Mouse (Mus musculus) heart, postnatal 14 days (tissue): ENCODE data around the gene Tead4. TPM values are rescaled to one million over a fixed set of nuclear protein-coding genes. Genes with fewer than 3 reads are reported as not detected.
"Not testable (repeated sequence)": the region's sequence is repeated elsewhere in the genome, so short reads cannot be mapped to it uniquely, and the experiment has no call there.

Experiments used
- DNase-seq, 2 experiments: peaks; one replicate each; pipeline ENCODE4 v3.0.0; 2021 to 2022
- intact Hi-C: fragments of 180-260 bp; cut with DNase I; formaldehyde crosslinking; loops from one replicate; pipeline ENCODE4 v1.15.1; 2025
- long read RNA-seq, 2 experiments: library from polyadenylated mRNA; stranded (forward); transcript quantifications; one replicate each; pipeline ENCODE4 v2.0.0; 2021
- total RNA-seq, 2 experiments: library from RNA; stranded (reverse); gene quantifications; 2 replicates each; pipeline ENCODE4 v1.2.3; 2021

The Tead4 gene
- total RNA-seq: 1 to 10 TPM; 4.6 to 5.0 TPM
- long read RNA-seq, experiment 1, partial matches to known transcripts: 1 of 2 reads
- long read RNA-seq, experiment 1, other reads (novel, unspliced or antisense): 0 of 2 reads
- long read RNA-seq, experiment 2, partial matches to known transcripts: 0 of 1 reads
- long read RNA-seq, experiment 2, other reads (novel, unspliced or antisense): 1 of 1 reads

- DNase-seq: peak; percentile 78
- intact Hi-C loops: loop anchor here (5.0 kb wide), 1 partner anchor 33 kb away; no protein-coding TSS in a partner anchor
Measured at GRCm38 (mm10) chr6:128300134-128301001, at the start of gene Tead4. Gene Tead4 (minus strand): TSS chr6:128300823.

DNA sequence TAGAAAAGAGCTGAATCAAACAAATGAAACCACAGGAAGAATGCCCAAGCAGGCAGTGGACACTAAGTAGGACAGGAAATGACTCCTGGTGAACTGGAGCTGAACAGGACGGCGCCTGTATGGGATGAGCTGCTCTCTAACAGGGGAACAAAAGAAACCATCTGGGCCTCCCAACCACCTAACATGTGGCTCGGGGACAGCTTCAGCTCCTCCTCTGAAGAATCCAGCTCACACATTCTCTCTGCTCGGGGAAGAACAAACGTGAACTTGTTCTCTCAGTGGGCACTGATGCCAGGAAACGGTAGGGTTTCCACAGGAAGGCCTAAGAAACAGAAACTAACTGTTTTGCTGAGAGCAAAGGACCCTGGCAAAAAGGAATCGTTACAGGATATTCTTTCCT lies 49.1 kb upstream of the Tead4 start:
- intact Hi-C loops: no loop called here
- no peak for DNase-seq

GRCm38 (mm10) chr6:128346782-128347181 lies 46.2 kb upstream of the Tead4 start:
- DNase-seq: peak in 1 of 2 experiments; percentile 18
- intact Hi-C loops: no loop called here

DNA sequence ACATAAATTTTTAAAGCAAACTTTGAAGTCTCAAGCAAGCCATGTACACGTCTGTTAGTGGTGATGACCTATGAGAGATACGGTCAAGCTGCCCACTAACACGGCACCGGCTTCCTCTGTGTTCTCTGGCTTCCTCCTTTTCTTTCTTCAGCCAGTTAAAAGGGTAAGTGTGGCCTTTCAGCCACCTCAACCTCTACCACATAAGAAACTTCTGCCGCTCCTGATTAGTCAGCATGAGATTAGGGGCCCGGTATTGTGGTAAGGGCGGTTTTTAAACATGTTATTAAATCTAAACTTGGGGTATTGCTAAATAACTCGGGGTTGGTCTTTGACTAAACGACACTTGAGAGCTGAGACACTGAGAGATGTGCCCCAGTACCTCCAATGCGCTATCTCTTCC lies 45.0 kb upstream of the Tead4 start:
- DNase-seq: no peak

GRCm38 (mm10) chr6:128341956-128342723 lies 41.5 kb upstream of the Tead4 start:
- DNase-seq: no peak
- intact Hi-C loops: no loop called here

More for the DNA sequence above, 45.0 kb upstream of the Tead4 start:
- intact Hi-C loops: no loop called here

GRCm38 (mm10) chr6:128338876-128339275 lies 38.3 kb upstream of the Tead4 start:
- intact Hi-C loops: no loop called here
- no peak for DNase-seq

GRCm38 (mm10) chr6:128337467-128337866 lies 36.8 kb upstream of the Tead4 start:
- intact Hi-C loops: no loop called here
- DNase-seq: no peak

- peak; percentile 59 to 82 for DNase-seq
- intact Hi-C loops: no loop called here
Measured at GRCm38 (mm10) chr6:128334397-128335124, 33.9 kb upstream of the Tead4 start.

DNA sequence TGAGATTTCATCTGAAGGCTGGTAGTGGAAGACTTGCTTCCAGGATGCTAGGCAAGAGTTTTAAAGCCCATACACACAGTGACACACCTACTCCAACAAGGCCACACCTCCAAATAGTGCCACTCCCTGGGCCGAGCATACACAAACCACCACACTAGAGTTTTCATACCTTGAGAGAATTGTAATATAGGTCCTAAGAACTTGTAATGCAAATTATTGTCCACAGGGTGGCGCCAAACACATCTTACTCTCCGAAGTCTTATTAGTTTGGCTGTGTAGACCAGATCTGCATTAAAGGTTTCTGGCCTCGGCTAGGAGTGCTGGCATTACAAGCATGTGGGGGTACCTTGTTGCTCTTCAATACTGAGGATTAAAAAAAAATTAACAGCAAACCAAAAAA lies 17.7 kb upstream of the Tead4 start:
- peak; percentile 52 to 74 for DNase-seq
- intact Hi-C loops: loop anchor here (1.0 to 2.0 kb wide), 3 partner anchors 40 to 160 kb away; no protein-coding TSS in a partner anchor

- intact Hi-C loops: no loop called here
- DNase-seq: no peak
Measured at GRCm38 (mm10) chr6:128315597-128315996, 15.0 kb upstream of the Tead4 start.

- no peak for DNase-seq
- intact Hi-C loops: no loop called here
Measured at GRCm38 (mm10) chr6:128314796-128315195, 14.2 kb upstream of the Tead4 start.

DNA sequence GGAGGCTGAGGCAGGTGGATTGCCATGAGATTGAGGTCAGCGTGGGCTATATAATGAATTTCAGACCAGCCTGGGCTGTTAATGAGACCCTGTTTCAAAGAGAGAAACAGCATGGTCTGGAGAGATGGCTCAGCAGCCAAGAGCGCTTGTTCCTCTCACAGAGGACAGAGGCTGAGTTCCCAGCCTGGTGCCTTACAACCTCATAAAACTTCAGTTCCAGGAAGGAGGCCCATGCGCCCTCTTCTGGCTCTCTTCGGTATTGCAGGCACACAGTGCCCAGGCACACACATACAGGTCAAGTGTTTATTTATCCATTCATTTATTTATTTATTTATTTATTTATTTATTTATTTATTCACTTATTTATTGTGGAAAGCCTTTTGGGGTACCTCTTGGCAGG lies 7.7 kb upstream of the Tead4 start:
- peak; percentile 57 to 79 for DNase-seq
- intact Hi-C loops: loop anchor here (2.0 kb wide), 1 partner anchor 74 kb away; no protein-coding TSS in a partner anchor

DNA sequence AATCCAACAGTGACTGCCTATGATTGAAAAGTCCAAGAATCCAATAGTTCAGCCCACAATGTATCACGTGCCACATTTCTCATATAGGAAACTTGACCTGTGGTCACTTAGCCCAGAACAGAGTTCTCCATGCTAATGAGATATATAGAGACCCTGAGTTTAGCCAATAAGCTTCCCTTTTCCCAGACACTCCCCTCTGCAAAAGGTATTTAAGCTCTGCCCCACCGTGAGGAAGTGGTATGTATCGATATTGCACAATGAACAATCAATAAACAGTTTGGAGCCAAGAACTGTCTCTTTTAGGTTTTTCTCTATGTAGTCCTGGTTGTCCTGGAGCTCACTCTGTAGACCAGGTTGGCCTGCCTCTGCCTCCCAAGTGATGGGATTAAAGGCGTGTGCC lies 4.2 kb upstream of the Tead4 start:
- intact Hi-C loops: loop anchor here (5.0 kb wide), 1 partner anchor 38 kb away; no protein-coding TSS in a partner anchor
- DNase-seq: no peak

GRCm38 (mm10) chr6:128302640-128303039 lies 2.0 kb upstream of the Tead4 start:
- not testable (repeated sequence) for DNase-seq
- intact Hi-C loops: loop anchor here (5.0 kb wide), 1 partner anchor 35 kb away; no protein-coding TSS in a partner anchor

GRCm38 (mm10) chr6:128301891-128302290 lies 1.3 kb upstream of the Tead4 start:
- no peak for DNase-seq
- intact Hi-C loops: loop anchor here (5.0 kb wide), 1 partner anchor 35 kb away; no protein-coding TSS in a partner anchor

DNA sequence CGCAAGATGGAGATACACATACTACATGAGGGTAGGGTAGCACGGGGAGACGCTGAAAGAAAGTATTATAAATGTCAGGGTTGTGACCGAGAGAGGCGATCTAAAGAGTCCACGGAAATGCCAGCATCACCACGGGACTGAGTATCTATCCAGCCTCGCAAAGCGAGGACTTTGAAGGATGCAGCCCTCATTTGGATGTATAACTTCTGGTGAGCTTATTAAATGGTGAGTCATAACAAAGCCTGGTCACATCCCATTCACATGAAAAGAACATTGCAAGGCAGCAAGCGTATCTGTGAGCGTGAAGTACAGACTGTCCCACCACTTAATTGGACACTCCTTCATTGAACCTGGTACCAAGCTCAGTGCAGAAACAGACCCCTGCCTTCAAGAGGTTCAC lies 835 bp upstream of the Tead4 start:
- intact Hi-C loops: loop anchor here (5.0 kb wide), 1 partner anchor 34 kb away; no protein-coding TSS in a partner anchor
- no peak for DNase-seq

DNA sequence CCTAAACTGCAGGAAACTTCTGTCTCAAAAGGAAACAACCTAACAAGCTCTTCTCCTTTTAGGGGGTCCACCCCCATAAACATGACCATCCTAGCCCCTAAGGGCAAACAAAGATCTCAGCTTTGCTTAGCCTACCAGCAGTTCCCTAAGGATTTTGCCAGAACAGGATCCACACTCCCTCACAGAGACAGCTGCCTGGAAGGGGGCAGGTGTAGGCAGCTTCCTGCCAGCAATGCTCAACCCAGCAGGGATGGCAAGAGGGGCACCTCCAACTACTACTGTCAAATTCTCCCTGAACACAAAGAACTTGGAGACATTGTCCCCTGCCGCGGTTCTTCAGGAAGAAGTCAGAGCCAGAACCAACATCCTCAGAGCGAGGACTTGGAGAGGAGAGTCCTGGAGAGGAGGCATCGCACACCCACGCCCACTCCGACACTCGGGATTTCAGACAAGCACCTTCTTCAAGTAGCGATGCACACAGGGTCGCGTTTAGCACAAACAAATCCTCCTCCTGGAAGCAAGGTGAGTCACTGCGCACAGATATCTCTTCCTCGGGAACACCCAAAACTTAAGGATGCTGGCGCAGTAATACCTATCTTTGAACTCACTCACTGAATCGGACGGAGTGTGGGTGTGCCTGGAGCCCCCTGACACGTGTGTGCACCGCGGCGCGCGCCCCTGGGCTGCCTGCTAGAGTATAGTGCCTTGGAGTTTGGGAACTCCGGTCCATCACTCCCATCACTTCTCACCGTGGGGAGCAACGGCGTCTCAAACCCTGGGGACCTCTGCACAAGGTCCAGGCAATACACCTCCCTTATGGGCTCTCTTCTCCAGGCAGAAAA lies 1.1 kb downstream of the Tead4 start:
- intact Hi-C loops: loop anchor here (5.0 kb wide), 1 partner anchor 32 kb away; no protein-coding TSS in a partner anchor
- DNase-seq: peak; percentile 9 to 11

- intact Hi-C loops: no loop called here
Measured at GRCm38 (mm10) chr6:128298246-128298645, 2.4 kb downstream of the Tead4 start.

More at GRCm38 (mm10) chr6:128298246-128298645, 2.4 kb downstream of the Tead4 start:
- DNase-seq: no peak
